Mouse (Mus musculus) MEL (cell line): ENCODE measurements around the gene Pex10. TPM values are rescaled to one million over a fixed set of nuclear protein-coding genes. Genes with fewer than 3 reads are reported as not detected.

ENCODE experiments used
- DNase-seq: peaks from one replicate; pipeline ENCODE4 v3.0.0; 2011; ENCODE audit warnings: low read depth, low spot score
- H3K27ac ChIP-seq: 2 replicates; pipeline ENCODE4 v1.5.1; 2012; ENCODE audit warnings: low read depth, mild to moderate bottlenecking, control low read depth, low read length, moderate library complexity; ENCODE audit not compliant: control insufficient read depth
- H3K27me3 ChIP-seq, 2 experiments: fragments of 150-350 bp in 1 of 2; sonication (generic) in 1 of 2; 2 replicates each; pipeline ENCODE4 v1.6.1; 2012; ENCODE audit warnings: low read length in 2 of 2, mild to moderate bottlenecking in 2 of 2, improper control_type of control experiment in 1 of 2, moderate library complexity in 1 of 2; ENCODE audit not compliant: insufficient read depth in 2 of 2, control insufficient read depth in 1 of 2
- H3K36me3 ChIP-seq, 2 experiments: 2 replicates each; pipeline ENCODE4 v1.6.1; 2012 to 2014; ENCODE audit warnings: low read length in 2 of 2, improper control_type of control experiment in 1 of 2, inconsistent platforms in 1 of 2, mild to moderate bottlenecking in 1 of 2; ENCODE audit not compliant: insufficient read depth in 2 of 2, control insufficient read depth in 1 of 2
- H3K4me1 ChIP-seq, 2 experiments: fragments of 150-350 bp in 1 of 2; sonication (generic) in 1 of 2; 2 replicates each; pipeline ENCODE4 v1.6.1; 2012; ENCODE audit warnings: low read length in 2 of 2, improper control_type of control experiment in 1 of 2, mild to moderate bottlenecking in 1 of 2; ENCODE audit not compliant: insufficient read depth in 2 of 2, control insufficient read depth in 1 of 2
- H3K4me3 ChIP-seq, 2 experiments: fragments of 150-350 bp in 1 of 2; sonication (generic) in 1 of 2; 2 replicates each; pipeline ENCODE4 v1.5.1; 2012; ENCODE audit warnings: low read depth in 2 of 2, low read length in 2 of 2, mild to moderate bottlenecking in 2 of 2, moderate library complexity in 2 of 2, control low read depth in 1 of 2, improper control_type of control experiment in 1 of 2; ENCODE audit not compliant: control insufficient read depth in 1 of 2, insufficient read depth in 1 of 2
- H3K79me2 ChIP-seq: 2 replicates; pipeline ENCODE4 v1.6.1; 2012; ENCODE audit warnings: mild to moderate bottlenecking, low read length, moderate library complexity; ENCODE audit not compliant: control insufficient read depth, poor library complexity, insufficient read depth
- H3K9ac ChIP-seq: 2 replicates; pipeline ENCODE4 v1.6.1; 2012; ENCODE audit warnings: low read depth, mild to moderate bottlenecking, control low read depth, low read length, moderate library complexity; ENCODE audit not compliant: control insufficient read depth, poor library complexity, severe bottlenecking
- H3K9me3 ChIP-seq: fragments of 150-350 bp; sonication (generic); replicated peaks from 2 replicates; pipeline ENCODE4 v1.6.1; 2012; ENCODE audit warnings: mild to moderate bottlenecking, low read length, improper control_type of control experiment, moderate library complexity; ENCODE audit not compliant: insufficient read depth
- BHLHE40 ChIP-seq: IDR thresholded peaks from 2 replicates; pipeline ENCODE4 v1.6.1; 2012; ENCODE audit warnings: low read depth, mild to moderate bottlenecking, inconsistent platforms, low read length, improper control_type of control experiment, borderline replicate concordance
- CHD1 ChIP-seq: IDR thresholded peaks from 2 replicates; pipeline ENCODE4 v1.6.1; 2012; ENCODE audit warnings: low read depth, mild to moderate bottlenecking, inconsistent platforms, low read length, improper control_type of control experiment
- CHD2 ChIP-seq: IDR thresholded peaks from 2 replicates; pipeline ENCODE4 v1.6.1; 2011; ENCODE audit warnings: low read length, improper control_type of control experiment
- CTCF ChIP-seq, 3 experiments: IDR thresholded peaks in 2 of 3; conservative IDR thresholded peaks in 1 of 3; 2 replicates each; pipeline ENCODE4 v1.5.1; 2011 to 2012; ENCODE audit warnings: low read length in 3 of 3, low read depth in 2 of 3, mild to moderate bottlenecking in 2 of 3, improper control_type of control experiment in 1 of 3, inconsistent platforms in 1 of 3, mixed read lengths in 1 of 3, moderate library complexity in 1 of 3; ENCODE audit not compliant: control insufficient read depth in 1 of 3, insufficient read depth in 1 of 3, poor library complexity in 1 of 3, severe bottlenecking in 1 of 3
- EP300 ChIP-seq, 2 experiments: IDR thresholded peaks; 2 replicates each; pipeline ENCODE4 v1.6.1; 2011; ENCODE audit warnings: improper control_type of control experiment in 2 of 2, low read length in 2 of 2, low read depth in 1 of 2, mild to moderate bottlenecking in 1 of 2
- ETS1 ChIP-seq: IDR thresholded peaks from 2 replicates; pipeline ENCODE4 v1.6.1; 2012; ENCODE audit warnings: low read depth, mild to moderate bottlenecking, inconsistent platforms, low read length, improper control_type of control experiment, moderate library complexity
- GABPA ChIP-seq: IDR thresholded peaks from 2 replicates; pipeline ENCODE4 v1.6.1; 2012; ENCODE audit warnings: low read depth, mild to moderate bottlenecking, inconsistent platforms, low read length, improper control_type of control experiment, moderate library complexity
- HCFC1 ChIP-seq: IDR thresholded peaks from 2 replicates; pipeline ENCODE4 v1.6.1; 2012; ENCODE audit warnings: low read depth, mild to moderate bottlenecking, inconsistent platforms, low read length, improper control_type of control experiment, moderate library complexity
- JUND ChIP-seq: IDR thresholded peaks from 2 replicates; pipeline ENCODE4 v1.6.1; 2011; ENCODE audit warnings: low read depth, mild to moderate bottlenecking, improper control_type of control experiment, low read length
- MAFK ChIP-seq: IDR thresholded peaks from 2 replicates; pipeline ENCODE4 v1.6.1; 2011; ENCODE audit warnings: low read depth, mild to moderate bottlenecking, low read length, improper control_type of control experiment, borderline replicate concordance
- MAX ChIP-seq: IDR thresholded peaks from 2 replicates; pipeline ENCODE4 v1.6.1; 2011; ENCODE audit warnings: low read length, improper control_type of control experiment
- MEF2A ChIP-seq: IDR thresholded peaks from 2 replicates; pipeline ENCODE4 v1.6.1; 2014; ENCODE audit warnings: low read depth, mild to moderate bottlenecking, inconsistent platforms, low read length, improper control_type of control experiment; ENCODE audit not compliant: poor library complexity, insufficient replicate concordance, severe bottlenecking; ENCODE audit errors: extremely low read depth
- MXI1 ChIP-seq: IDR thresholded peaks from 2 replicates; pipeline ENCODE4 v1.6.1; 2011; ENCODE audit warnings: mild to moderate bottlenecking, low read depth, low read length, improper control_type of control experiment
- NELFE ChIP-seq: IDR thresholded peaks from 2 replicates; pipeline ENCODE4 v1.6.1; 2011; ENCODE audit warnings: low read depth, low read length, improper control_type of control experiment
- POLR2AphosphoS5 ChIP-seq: IDR thresholded peaks from 2 replicates; pipeline ENCODE4 v1.6.1; 2012; ENCODE audit warnings: low read depth, borderline replicate concordance, mild to moderate bottlenecking, inconsistent platforms, low read length, moderate library complexity, mixed read lengths
- RAD21 ChIP-seq: IDR thresholded peaks from 2 replicates; pipeline ENCODE4 v1.6.1; 2011; ENCODE audit warnings: mild to moderate bottlenecking, low read depth, low read length, improper control_type of control experiment
- SIN3A ChIP-seq: IDR thresholded peaks from 2 replicates; pipeline ENCODE4 v1.6.1; 2012; ENCODE audit warnings: low read length, improper control_type of control experiment, inconsistent platforms
- TAL1 ChIP-seq: IDR thresholded peaks from 2 replicates; pipeline ENCODE4 v1.6.1; 2012; ENCODE audit warnings: mild to moderate bottlenecking, inconsistent platforms, low read length, moderate library complexity, mixed read lengths
- USF2 ChIP-seq, 2 experiments: IDR thresholded peaks; 2 replicates each; pipeline ENCODE4 v1.6.1; 2011 to 2012; ENCODE audit warnings: improper control_type of control experiment in 2 of 2, low read length in 2 of 2, borderline replicate concordance in 1 of 2, inconsistent platforms in 1 of 2, low read depth in 1 of 2, mild to moderate bottlenecking in 1 of 2; ENCODE audit not compliant: insufficient read depth in 1 of 2
- ZC3H11A ChIP-seq: IDR thresholded peaks from 2 replicates; pipeline ENCODE4 v1.6.1; 2012; ENCODE audit warnings: low read depth, mild to moderate bottlenecking, inconsistent platforms, low read length, improper control_type of control experiment
- polyA plus RNA-seq, 2 experiments: library from polyadenylated mRNA; stranded (reverse) in 1 of 2; unstranded in 1 of 2; fragments of >175 nt in 1 of 2; fragments of >200 nt in 1 of 2; gene quantifications; 2 replicates each; pipeline versions ENCODE4 v1.2.1 to v1.2.4; 2012; ENCODE audit warnings: low replicate concordance in 2 of 2, low read depth in 1 of 2; ENCODE audit not compliant: insufficient read length in 2 of 2, insufficient read depth in 1 of 2, missing spikeins in 1 of 2
- total RNA-seq: library from RNA; depleted of rRNA; stranded (reverse); fragments of 300-350 nt; gene quantifications from 2 replicates; pipeline ENCODE4 v1.2.3, GENCODE M21; 2012

The Pex10 gene
- total and polyA plus RNA-seq, 3 experiments: 15.8 to 21.8 TPM; not detected in 1

DNA sequence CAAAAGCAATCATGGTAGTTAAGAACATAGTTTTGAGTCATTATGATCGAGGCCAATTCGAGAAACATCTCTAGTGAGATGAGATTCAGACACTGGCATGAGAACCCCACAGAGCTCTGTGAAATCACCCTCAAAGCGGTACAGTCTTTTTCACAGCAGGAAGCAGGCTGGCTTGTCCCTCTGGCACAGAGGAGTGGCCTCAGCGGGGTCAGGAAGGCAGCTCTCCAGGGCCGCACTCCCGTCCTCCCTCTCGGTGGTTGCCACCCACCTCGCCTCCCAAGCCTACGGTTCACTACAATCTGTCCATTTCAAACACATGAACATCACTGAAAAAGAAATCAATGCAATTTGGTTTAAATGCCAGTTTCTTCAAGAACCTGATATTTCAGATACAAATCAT lies 7.6 kb downstream of the Pex10 start:
- peaks cover 2 to 23% of the 10 kb centered on the region in 2 experiments; a peak in 2 of 4 replicates for H3K36me3 ChIP-seq
- TF ChIP-seq ETS1: no peak
- TF ChIP-seq HCFC1: no peak
- TF ChIP-seq, all 39 proteins: peak for 0
- no peak overlapping the region for H3K27ac ChIP-seq

DNA sequence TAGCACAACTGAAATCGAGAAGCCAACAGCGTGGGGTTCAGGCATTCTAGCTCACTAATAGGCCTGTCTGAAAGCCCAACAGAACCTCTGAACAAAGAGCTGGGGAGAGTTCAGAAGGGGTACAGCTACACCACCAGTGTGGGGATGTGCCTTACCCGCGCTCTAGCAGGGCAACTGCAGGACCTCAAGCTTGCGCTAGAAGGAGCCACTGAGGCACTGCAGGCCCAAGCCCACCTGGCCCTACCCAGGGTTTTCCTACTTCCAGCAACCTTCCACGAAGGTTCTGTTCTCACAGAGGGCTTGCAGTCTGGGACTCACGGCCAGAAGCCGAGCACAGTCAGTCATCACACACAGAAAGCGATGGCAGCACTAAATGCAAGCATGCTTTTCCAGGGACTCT lies 8.3 kb downstream of the Pex10 start:
- no peak for DNase-seq
- Histone ChIP-seq H3K27me3 (no peaks in the 10 kb centered on the region), H3K79me2 (peaks cover 3% of the 10 kb centered on the region; the same call in 1 of the 2 replicates), H3K9me3 (no peaks in the 10 kb centered on the region), H3K36me3 (peaks cover 0 to 24% of the 10 kb centered on the region in 2 experiments; a peak in 2 of 4 replicates), H3K4me3 (no peak overlapping the region), H3K27ac (no peak overlapping the region), H3K4me1 (no peaks in the 10 kb centered on the region), H3K9ac (no peak overlapping the region)
- TF ChIP-seq EP300 (IDR thresholded peaks at IDR 0.05; ENCODE audit: low read depth in 1 of 2, low read length in 2 of 2): no peak
- no peak; a peak in 1 of 6 replicates for TF ChIP-seq CTCF (IDR thresholded peaks at IDR 0.05 in 2 of 3, conservative IDR thresholded peaks at IDR 0.05 in 1 of 3; ENCODE audit: control insufficient read depth in 1 of 3, insufficient read depth in 1 of 3, low read depth in 2 of 3, low read length in 3 of 3, poor library complexity in 1 of 3, severe bottlenecking in 1 of 3)
- TF ChIP-seq TAL1: no peak
- no peak for TF ChIP-seq CHD2
- no peak for TF ChIP-seq BHLHE40
- TF ChIP-seq HCFC1: no peak
- TF ChIP-seq MAX: no peak
- no peak for TF ChIP-seq MXI1
- TF ChIP-seq GABPA: no peak

More for the DNA sequence above, 7.6 kb downstream of the Pex10 start:
- H3K4me1 ChIP-seq: no peaks in the 10 kb centered on the region
- no peak overlapping the region for H3K4me3 ChIP-seq
- H3K79me2 ChIP-seq: peaks cover 3% of the 10 kb centered on the region; the same call in 1 of the 2 replicates
- DNase-seq: no peak
- no peaks in the 10 kb centered on the region for H3K27me3 ChIP-seq
- H3K9ac ChIP-seq: no peak overlapping the region
- no peaks in the 10 kb centered on the region for H3K9me3 ChIP-seq

DNA sequence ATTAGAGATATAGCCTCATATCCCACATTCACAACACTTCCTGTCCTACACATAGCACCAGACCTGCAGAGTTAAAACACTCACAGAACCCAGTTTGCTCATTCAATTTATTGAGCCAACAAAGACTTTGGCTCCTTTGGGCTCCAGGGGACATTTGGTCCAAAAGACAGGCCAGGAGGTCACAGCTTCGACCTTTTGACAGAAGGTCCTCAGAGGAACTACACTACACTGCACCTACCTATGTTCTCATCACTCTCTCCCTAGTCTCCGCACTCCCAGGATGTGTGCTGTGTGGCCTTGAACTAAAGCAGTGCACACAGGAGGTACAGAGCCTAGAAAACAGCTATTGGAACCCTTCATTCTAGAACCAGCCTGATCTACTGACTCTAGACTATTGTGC lies 9.0 kb downstream of the Pex10 start:
- H3K27me3 ChIP-seq: no peaks in the 10 kb centered on the region
- DNase-seq: no peak
- TF ChIP-seq MAFK (no peak), CTCF (IDR thresholded peaks at IDR 0.05 in 2 of 3, conservative IDR thresholded peaks at IDR 0.05 in 1 of 3; ENCODE audit: control insufficient read depth in 1 of 3, insufficient read depth in 1 of 3, low read depth in 2 of 3, low read length in 3 of 3, poor library complexity in 1 of 3, severe bottlenecking in 1 of 3) (no peak), NELFE (no peak), ZC3H11A (no peak), CHD1 (no peak), POLR2AphosphoS5 (no peak), USF2 (IDR thresholded peaks at IDR 0.05; ENCODE audit: borderline replicate concordance in 1 of 2, insufficient read depth in 1 of 2, low read depth in 1 of 2, low read length in 2 of 2) (no peak), EP300 (IDR thresholded peaks at IDR 0.05; ENCODE audit: low read depth in 1 of 2, low read length in 2 of 2) (no peak), ETS1 (no peak), MEF2A (no peak), SIN3A (no peak), RAD21 (no peak), JUND (no peak)
- TF ChIP-seq, all 39 proteins: peak for 0
- H3K27ac ChIP-seq: no peak overlapping the region
- no peak overlapping the region for H3K4me3 ChIP-seq
- H3K79me2 ChIP-seq: peaks cover 3% of the 10 kb centered on the region; the same call in 1 of the 2 replicates
- H3K9me3 ChIP-seq: no peaks in the 10 kb centered on the region
- H3K36me3 ChIP-seq: peaks cover 0 to 30% of the 10 kb centered on the region in 2 experiments; a peak in 2 of 4 replicates
- no peak overlapping the region for H3K9ac ChIP-seq
- no peaks in the 10 kb centered on the region for H3K4me1 ChIP-seq
